Mouse (Mus musculus) right cerebral cortex, adult 2 months (tissue): ENCODE data around the gene Serpinb6b.

ENCODE experiments used
- DNase-seq, 2 experiments: peaks; one replicate each; pipeline ENCODE4 v3.0.0; 2021 to 2022; ENCODE audit warnings: low spot score in 2 of 2

The Serpinb6b gene

DNA sequence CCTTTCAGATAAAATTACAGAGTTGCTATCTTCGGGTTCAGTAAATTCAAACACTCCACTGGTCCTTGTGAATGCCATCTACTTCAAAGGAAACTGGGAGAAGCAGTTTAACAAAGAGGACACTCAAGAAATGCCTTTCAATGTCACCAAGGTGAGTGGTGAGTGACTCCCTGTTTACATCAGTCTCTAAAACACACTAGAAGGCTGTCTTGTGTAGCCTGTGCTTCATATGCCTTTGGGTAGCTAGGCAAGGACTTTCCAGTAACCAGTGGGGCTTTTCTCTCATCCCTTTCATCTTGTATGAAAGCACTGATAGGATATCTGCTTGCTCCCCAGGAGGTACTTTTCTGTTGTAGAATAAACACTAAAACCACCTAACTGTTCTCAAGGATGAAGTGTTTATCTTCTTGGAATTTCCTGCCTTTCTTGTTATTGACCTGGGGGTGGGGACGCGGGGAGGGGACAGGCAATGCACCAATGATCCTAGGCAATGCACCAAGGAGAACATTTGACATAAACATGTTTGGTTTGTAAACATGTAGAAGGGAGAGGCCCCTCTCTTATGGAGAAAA, 10.0 kb downstream of the Serpinb6b start:
- DNase-seq, result no peak

DNA sequence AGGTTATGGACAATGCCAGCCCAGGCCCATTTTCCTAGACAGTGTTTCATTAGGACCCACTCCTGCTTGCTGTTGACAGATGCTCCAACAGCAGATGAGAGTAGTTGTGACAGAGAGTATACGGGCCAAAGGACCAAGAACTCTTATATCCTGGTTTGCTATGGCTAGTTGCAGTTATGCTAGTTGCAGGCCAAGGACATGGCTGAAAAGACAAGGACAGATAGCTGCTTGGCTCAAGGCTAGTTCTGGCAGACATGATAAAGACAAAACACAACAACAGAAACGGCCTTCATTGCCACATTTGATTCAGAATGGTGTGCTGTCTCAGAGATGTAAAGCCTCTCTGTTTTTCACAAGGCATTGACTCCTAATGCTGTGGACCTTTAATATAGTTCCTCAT, 10.7 kb downstream of the Serpinb6b start:
- DNase-seq, result no peak

DNA sequence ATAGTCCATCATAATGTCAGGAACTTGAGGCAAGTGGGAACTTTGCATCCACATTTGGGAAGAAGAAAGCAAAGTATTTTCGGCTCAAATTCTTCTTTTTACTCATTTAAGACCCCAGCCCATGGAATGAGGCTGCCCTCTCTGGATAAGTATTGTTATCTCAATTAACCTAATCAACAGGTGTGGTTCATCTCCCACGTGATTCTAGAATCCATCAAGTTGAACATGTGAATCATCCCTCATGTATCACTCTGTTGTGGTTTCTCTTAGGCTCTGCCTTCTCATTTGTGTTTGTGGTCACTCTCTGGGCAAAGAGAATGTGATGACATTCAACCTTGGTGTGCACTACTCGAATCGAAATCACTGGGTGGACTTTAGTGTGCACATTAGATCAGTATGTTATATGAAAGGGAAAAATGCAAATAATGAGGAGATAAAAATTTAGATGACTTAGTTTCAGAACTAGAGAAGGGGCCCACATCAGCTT, 17.6 kb downstream of the Serpinb6b start:
- no peak for DNase-seq

DNA sequence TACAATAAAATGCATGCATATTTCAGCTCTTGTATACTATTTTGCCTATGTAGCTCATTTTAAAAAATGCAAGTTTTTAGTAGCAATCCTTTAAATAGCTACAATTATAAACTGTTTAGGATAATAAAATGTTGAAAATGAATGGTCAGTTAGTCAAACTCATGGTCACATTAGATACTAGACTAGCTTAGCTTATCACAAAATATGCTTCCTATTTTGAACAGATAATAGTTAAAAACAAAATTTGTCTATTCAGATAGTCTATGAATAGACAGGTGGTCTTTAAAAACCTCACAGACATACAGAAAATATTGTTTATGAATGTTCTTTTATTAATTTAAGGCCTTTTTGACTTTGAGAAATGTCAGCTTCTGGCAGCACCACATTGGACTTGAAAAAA, 21.2 kb downstream of the Serpinb6b start:
- DNase-seq, result no peak

DNA sequence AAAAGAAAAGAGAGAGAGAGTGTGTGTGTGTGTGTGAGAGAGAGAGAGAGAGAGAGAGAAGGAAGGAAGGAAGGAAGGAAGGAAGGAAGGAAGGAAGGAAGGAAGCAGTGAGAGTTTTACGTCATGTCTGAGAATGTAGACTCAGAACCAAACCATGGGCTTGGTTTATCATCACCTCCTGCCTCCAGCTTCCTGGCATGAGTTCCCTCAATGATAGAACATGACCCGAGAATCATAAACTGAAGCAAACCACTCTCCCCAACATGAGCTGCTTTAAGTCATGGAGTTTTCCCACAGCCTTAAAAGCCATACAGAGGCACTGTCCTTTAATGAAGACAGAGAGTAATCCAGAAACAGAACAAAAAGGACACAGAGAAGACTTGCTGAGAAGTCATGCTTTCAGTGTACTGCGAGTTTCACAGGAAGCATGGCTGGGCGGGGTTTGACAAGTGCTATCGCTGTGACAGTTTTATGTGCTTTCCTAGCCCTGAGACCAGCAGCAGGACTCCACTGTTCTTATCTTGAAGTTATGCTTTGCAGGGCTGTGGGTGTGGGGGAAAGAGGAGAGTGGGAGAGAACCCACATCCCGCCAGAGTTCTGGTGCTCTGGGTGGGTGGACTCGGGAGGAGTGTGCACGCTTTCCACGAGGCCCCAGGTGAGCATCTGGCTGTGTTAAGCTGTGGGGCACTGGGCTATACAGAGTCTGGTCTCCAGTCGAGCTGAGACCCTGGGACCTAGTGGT, 28.3 kb downstream of the Serpinb6b start:
- DNase-seq, result no peak

DNA sequence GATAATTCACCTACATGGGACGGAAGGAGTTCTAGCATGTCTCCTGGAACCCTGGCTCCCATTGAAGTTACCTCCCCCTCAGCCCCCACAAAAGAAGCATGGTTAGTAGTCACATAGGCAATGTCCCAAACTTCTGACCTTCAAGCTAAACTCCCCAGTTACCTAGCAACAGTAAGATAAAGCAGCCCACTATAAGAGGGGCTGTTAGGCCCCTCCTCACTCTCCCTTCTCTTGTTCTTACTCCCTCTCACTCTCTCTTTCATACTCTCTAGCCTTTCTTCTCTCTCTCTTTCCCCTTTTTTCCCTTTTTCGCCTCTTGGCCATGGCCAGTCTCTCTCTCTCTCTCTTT, 28.9 kb downstream of the Serpinb6b start:
- DNase-seq, result no peak

DNA sequence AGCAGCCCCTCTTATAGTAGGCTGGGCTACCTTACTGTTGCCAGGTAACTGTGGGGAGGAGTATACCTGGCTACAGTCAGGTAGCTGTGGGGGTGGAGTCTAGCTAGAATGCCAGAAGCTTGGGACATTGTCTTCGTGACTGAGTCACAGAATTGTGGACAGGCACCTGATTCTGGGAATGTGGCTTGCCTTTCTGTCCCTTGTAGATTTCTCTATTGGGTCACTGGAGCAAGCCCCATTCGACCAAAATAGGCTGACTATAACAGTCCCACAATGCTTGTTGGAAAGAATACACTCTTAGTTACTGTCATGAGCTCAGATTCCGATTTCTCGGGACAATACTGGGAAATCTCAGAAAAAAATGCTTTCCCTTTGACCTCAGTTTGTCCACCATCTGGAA, 30.0 kb downstream of the Serpinb6b start:
- DNase-seq, result no peak

DNA sequence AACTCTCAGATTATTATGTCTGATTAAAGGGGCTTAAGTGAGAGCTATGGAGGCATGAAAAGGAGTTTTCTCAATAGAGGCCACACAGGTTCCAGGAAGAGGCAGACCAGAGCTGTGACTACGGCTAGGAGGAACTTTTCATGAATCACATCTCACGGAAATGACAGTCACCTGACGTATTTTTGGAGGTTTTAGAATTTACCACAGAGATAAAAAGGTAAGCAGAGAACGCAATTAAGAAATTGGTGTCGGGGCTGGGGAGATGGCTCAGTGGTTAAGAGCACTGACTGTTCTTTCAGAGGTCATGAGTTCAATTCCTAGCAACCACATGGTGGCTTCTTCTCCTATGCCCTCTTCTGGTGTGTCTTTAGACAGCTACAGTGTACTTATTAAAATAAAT, 36.3 kb downstream of the Serpinb6b start:
- DNase-seq, result no peak

DNA sequence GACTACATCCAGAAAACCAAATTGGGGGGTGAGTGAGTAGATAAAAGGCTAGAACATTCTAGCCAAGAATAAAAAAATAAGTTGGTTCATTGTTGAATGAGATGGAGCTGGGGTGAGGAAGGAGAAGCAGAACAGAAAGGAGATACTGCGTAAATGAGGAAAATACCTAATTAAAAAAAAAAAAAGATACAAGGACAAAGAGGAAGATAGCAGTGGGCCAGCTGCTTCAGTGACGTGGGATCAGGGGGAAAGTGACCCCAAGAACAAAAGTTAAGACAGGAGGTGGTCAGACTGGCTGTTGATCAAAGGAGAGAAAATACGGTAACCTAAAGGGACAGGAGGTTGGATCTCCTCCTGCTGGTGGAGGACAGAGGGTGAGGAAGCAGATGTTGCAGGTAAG, 37.9 kb downstream of the Serpinb6b start, which contains the start of gene Serpinb9:
Serpinb9 (plus strand) TSS at position 301 of the 400 bp plus-strand sequence.
- no peak for DNase-seq

DNA sequence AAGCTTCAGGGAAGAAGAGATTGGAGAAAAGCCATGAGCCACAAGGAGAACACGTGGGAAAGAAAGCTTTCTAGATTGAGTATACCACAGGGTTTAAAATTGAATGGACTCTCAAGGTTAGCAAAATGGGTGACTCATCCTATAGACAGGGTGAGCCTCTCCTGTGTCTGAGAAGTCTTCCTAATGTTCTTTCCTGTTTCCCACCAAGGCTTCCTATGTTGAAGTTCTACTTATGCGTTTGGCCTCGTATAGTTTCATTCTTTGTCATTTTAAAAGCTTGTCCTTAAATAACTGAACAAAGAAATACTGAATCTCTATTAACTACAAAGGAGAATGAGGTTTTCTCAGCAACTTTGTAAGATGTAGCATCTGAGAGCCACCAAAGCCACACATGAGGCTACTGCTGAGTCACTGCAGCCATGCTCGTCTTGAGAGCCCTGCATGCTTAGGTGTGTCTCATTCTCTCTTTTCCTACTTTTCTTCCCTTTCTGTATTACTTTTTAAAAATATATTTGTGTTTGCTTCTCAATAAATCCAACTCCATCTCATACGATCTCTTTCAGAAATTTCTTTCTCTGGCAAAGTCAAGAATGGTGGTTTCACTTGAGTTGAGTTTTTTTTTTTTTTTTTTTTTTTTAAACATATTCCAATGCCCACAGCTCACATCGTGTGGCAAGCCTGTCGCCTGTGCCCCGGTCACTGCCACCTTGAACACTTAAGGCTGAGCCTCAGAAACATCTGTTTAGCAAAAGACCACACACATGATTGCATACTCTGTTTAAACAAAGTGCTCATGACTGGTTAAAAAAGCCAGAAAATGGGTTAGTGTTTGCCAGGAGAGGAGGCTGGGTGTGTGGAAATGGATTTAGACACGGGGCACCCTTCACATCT, 38.8 kb downstream of the Serpinb6b start:
- peak in 1 of 2 experiments; percentile 2 for DNase-seq

DNA sequence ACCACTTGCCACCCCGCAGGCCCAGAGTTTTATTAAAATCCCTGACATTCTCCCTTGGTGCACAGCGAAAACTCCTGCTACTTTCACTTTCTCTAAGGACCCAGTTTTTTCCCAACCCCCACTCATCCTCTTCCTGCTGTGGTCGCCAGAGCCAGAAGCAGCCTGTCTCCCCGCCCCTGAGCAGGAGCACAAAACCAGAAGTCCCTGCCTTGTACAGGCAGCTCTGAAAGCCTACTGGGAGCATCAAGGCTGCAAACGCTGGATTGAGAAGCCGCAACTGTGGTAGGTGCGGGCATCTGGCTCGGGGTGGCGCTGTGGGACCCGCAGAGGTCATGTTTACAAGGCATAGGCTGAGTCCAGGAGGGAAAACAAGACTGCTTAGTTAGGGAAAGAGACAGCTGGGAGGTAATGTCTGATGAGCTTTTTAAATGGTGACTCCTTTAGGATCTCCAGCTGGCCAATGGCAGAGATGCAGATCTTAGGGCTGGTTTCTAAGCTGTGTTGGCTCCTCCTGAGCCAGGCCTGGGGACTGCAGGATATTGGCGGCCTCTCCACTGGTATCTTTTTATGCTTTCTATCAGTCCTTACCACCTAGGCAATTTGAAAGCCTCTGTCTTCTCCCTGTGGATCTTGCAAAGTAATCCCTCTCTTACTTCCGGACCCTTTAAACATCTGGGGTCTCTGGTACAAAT, 39.6 kb downstream of the Serpinb6b start:
- peak; percentile 81 to 85 for DNase-seq

DNA sequence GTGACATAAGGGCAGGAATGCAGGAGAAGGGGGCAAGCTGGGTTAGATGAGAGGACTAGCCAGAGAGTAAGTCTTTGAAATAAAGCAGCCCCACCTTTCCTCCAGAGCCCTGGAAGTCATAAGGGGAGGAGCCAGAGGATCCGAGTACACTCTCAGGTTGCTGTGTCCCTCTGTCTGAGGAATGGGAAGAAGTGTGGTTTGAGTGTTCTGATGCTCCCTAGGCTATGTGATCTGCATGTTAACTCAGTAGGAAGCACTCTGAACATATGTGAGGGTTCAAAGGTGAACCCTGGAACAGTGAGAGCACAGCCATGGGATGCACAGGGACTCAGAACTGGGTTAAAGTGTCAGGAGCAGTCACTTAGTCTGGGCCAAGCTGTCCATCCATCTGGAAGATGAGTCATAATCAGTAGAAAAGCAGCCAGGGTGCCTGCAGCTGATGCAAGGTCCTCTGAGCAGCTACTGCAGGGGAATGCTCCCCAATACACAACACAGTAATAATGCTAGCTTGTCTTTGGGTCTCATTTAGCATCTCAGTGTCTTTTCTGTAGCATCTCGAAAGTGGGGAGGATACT, 40.6 kb downstream of the Serpinb6b start:
- DNase-seq, result no peak

DNA sequence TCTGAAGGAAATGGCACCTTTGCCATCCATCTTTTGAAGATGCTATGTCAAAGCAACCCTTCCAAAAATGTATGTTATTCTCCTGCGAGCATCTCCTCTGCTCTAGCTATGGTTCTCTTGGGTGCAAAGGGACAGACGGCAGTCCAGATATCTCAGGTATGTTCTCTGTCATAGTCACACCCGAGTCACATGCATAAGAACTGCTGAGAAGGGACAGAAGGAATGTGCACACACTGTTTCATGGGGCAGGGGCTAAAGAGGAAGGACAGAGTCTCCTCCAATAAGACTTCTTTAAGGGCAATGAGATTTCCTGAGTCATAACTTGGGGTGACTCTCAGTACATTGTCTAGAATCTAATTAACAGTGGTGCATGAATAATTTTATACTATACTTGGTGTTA, 41.5 kb downstream of the Serpinb6b start:
- DNase-seq, result no peak

DNA sequence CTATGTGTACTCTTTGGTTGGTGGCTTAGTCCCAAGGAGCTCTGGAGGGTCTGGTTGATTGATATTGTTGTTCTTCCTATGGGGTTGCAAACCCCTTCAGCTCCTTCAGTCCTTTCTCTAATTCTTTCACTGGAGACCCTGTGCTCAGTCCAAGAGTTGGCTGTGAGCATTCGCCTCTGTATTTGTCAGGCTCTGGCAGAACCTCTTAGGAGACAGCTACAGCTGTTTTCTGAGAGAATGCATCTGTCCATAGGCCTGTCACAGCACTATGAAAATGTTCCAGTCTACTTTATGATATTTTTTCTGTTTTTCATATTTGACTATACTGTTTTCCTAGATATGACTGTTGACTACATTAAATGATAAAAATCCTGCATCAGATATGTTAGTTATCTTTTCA, 47.4 kb downstream of the Serpinb6b start:
- no peak for DNase-seq

DNA sequence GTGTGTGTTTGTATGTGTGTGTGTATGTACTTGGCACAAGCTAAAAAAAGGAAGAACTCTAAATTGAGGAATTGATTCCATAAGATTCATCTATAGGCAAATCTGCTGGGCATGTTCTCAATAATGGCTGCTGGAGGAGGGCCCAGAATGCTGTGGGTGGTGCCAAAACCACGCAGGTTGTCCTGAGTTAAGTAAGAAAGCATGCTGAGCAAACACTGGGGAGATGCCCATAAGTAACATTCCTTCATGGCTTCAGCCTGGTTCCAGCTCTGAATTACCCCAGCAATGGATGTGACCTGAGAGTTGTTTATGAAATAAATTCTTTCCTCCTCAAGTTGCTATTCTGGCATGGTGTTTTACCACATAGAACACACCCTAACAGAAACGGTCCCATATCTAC, 48.3 kb downstream of the Serpinb6b start:
- DNase-seq, result no peak

DNA sequence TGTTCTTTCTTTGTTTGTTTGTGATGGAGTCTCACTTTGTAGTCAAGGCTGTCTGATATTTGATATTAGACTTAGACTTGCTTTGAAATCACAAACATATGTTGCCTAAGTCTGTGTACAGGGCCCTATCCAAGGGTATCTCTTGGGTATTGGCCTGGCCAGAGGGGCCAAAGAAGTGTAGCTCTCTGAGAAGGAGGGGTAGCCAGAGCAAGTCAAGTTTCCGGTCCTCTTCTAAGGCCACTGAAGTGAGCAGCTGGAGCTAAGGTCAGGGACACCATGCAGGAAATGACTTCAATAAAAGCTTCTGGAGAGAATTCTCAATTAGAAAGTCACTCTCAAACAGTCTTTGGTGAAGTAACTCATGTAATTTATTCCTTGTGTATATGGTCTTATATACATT, 57.4 kb downstream of the Serpinb6b start:
- DNase-seq, result no peak

DNA sequence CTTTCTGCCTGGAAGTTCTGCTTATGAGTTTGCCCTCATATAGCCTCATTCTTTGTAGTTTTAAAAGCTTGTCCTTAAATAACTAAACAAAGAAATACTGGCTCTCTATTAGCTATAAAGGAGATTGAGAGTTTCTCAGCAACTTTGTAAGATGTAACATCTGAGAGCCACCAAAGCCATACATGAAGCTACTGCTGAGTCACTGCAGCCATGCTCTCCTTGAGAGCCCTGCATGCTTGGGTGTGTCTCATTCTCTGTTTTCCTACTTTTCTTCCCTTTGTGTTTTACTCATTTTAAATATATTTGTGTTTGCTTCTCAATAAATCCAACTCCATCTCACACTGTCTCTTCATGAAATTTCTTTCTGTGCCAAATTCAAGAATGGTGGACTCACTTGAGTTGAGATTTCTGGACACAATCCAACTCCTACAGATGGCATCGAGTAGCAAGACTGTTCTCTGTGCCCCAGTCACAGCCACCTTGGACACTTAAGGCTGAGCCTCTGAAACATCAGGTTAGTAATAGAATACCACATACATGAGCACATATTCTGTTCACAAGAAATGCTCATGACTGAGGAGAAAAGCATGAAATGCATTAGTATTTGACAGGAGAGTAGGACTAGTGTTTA, 61.5 kb downstream of the Serpinb6b start:
- no peak for DNase-seq

DNA sequence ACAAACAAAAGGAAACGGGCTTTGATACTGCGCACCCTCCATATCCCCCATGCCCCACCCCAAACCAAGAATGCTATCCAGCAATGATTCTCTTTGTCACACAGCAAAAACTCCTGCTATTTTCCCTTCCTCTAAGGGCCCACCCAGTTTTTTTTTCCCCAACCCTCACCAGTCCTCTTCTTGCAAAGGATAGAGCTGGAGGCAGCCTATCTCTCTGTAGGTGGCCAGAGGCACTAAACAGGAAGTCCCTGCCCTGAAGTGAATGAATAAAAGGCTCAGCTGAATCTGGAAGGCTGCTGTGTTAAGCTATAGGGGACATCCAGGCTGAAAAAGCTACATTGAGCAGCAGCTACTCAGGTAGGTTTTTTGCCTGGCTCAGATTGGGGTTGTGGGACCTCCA, 62.2 kb downstream of the Serpinb6b start, which contains the start of gene Serpinb9b:
Serpinb9b (plus strand) TSS at position 173 of the 400 bp plus-strand sequence.
- no peak for DNase-seq

DNA sequence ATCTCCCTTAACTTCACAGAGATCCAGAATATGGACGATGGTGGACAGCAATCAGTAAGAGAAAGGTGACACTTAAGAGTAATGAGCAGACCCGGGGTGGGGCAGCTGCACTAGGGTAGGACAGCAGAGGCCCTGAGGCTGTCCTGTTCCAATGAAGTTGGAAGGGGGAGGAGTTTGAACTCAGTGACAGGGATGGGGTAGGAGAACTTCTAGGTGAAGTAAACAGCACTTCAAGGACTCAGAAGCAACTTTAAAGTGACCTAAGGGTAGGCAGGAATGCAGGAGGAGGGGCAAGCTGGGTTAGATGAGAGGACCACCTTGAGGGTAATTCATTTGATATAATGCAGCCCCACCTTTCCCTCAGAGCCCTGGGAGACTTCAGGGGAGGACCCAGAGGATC, 63.1 kb downstream of the Serpinb6b start:
- no peak for DNase-seq

DNA sequence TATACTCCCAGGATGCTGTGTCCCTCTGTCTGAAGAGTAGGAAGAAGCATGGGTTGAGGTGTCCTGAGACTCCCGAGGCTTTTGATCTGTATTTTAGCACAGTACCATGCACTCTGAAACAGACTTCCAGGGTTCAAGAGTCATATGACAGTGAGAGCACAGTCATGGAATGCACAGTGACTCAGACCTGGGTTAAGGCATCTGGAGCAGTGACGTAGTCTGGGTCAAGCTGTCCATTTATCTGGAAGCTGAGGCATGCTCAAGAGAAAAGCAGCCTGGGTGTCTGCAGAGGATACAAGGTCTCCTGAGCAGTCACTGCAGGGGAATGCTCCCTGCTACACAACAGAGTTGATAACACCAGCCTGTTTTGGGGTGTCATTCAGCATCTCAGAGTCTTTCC, 63.5 kb downstream of the Serpinb6b start:
- DNase-seq, result no peak
